Mouse (Mus musculus) heart, embryonic 14.5 days (tissue): ENCODE results near the gene Cd34. TPM values are rescaled to one million over a fixed set of nuclear protein-coding genes. Genes with fewer than 3 reads are reported as not detected.

Experiments
- ATAC-seq: fragments of 200-750 bp; cut with Nextera tagmentation; 2 replicates; pipeline ENCODE4 v1.8.0; 2017; ENCODE audit warnings: low read depth, moderate TSS enrichment; ENCODE audit not compliant: insufficient number of reproducible peaks, insufficient read depth, low FRiP score
- H3K27ac ChIP-seq, 2 experiments: fragments of 200-500 bp in 1 of 2; fragments of 300-500 bp in 1 of 2; sonication (generic) in 1 of 2; replicated peaks in 1 of 2; 2 replicates each; pipeline ENCODE4 v1.5.1; 2012 to 2014; ENCODE audit warnings: low read depth in 2 of 2, low read length in 2 of 2, control low read depth in 1 of 2, mild to moderate bottlenecking in 1 of 2, mixed read lengths in 1 of 2; ENCODE audit not compliant: control insufficient read depth in 1 of 2, insufficient read depth in 1 of 2
- H3K27me3 ChIP-seq: fragments of 300-500 bp; sonication (generic); 2 replicates; pipeline ENCODE4 v1.6.1; 2014; ENCODE audit warnings: mild to moderate bottlenecking, low read length, control low read depth; ENCODE audit not compliant: control insufficient read depth, insufficient read depth
- H3K36me3 ChIP-seq: fragments of 300-500 bp; sonication (generic); 2 replicates; pipeline ENCODE4 v1.6.1; 2014; ENCODE audit warnings: mild to moderate bottlenecking, control low read depth, low read length, mixed read lengths; ENCODE audit not compliant: control insufficient read depth, insufficient read depth
- H3K4me1 ChIP-seq, 2 experiments: fragments of 200-500 bp in 1 of 2; fragments of 300-500 bp in 1 of 2; sonication (generic) in 1 of 2; 2 replicates each; pipeline ENCODE4 v1.6.1; 2012 to 2014; ENCODE audit warnings: low read length in 2 of 2, control low read depth in 1 of 2, mixed read lengths in 1 of 2; ENCODE audit not compliant: control insufficient read depth in 2 of 2, insufficient read depth in 2 of 2
- H3K4me2 ChIP-seq: fragments of 300-500 bp; sonication (generic); 2 replicates; pipeline ENCODE4 v1.6.1; 2014; ENCODE audit warnings: mild to moderate bottlenecking, low read length
- H3K4me3 ChIP-seq, 2 experiments: fragments of 200-500 bp in 1 of 2; fragments of 300-500 bp in 1 of 2; sonication (generic) in 1 of 2; 2 replicates each; pipeline ENCODE4 v1.5.1; 2012 to 2014; ENCODE audit warnings: low read length in 2 of 2, mild to moderate bottlenecking in 2 of 2, control low read depth in 1 of 2, low read depth in 1 of 2, moderate library complexity in 1 of 2; ENCODE audit not compliant: control insufficient read depth in 1 of 2, insufficient read depth in 1 of 2
- H3K9ac ChIP-seq: fragments of 300-500 bp; sonication (generic); 2 replicates; pipeline ENCODE4 v1.6.1; 2014; ENCODE audit warnings: mild to moderate bottlenecking, low read length
- H3K9me3 ChIP-seq: fragments of 300-500 bp; sonication (generic); 2 replicates; pipeline ENCODE4 v1.6.1; 2016; ENCODE audit warnings: low read length, control low read depth; ENCODE audit not compliant: control insufficient read depth
- WGBS: fragments of 180-500 bp; shearing (Covaris S2); extraction: QIAGEN DNeasy Blood & Tissue Kit; methylation state at CpG from one replicate; pipeline ENCODE4 v1.1.7; 2014; 5-methylcytosine and 5-hydroxymethylcytosine counted together
- polyA plus RNA-seq: library from polyadenylated mRNA; unstranded; fragments of >200 nt; fragmentation: Nextera tagmentation; extraction: Ambion mirVana; gene quantifications from 2 replicates; pipeline ENCODE4 v1.2.1, GENCODE M21; 2014

The Cd34 gene
- polyA plus RNA-seq, 1 experiment from 2014 or later: 103 TPM

- no peaks in the 10 kb centered on the region for H3K4me1 ChIP-seq
- H3K36me3 ChIP-seq: peaks cover 14% of the 10 kb centered on the region; the same call in 1 of the 2 replicates
- ATAC-seq: no peak; the same call in 1 of the 2 replicates
- H3K9me3 ChIP-seq: no peaks in the 10 kb centered on the region
- no peaks in the 10 kb centered on the region for H3K27me3 ChIP-seq
- no peak overlapping the region for H3K4me2 ChIP-seq
- H3K27ac ChIP-seq: no peak overlapping the region
- H3K4me3 ChIP-seq: no peak overlapping the region
- no peak overlapping the region for H3K9ac ChIP-seq
Observed at GRCm38 (mm10) chr1:194962712-194963111, 24.1 kb downstream of the Cd34 start.

GRCm38 (mm10) chr1:194971980-194972379 is 33.4 kb downstream of the Cd34 start:
- H3K27ac ChIP-seq: no peak overlapping the region
- no peak overlapping the region for H3K9ac ChIP-seq
- no peak overlapping the region for H3K4me3 ChIP-seq
- no peaks in the 10 kb centered on the region for H3K9me3 ChIP-seq
- no peaks in the 10 kb centered on the region for H3K36me3 ChIP-seq
- no peak for ATAC-seq
- WGBS: 78% methylated on average over 4 of the region's 4 CpGs
- no peak overlapping the region for H3K4me2 ChIP-seq
- no peaks in the 10 kb centered on the region for H3K27me3 ChIP-seq
- peaks cover 0 to 2% of the 10 kb centered on the region in 2 experiments; a peak in 2 of 4 replicates for H3K4me1 ChIP-seq

GRCm38 (mm10) chr1:194976164-194976516 is 37.5 kb downstream of the Cd34 start:
- peak overlapping the region; percentile 98 for H3K4me2 ChIP-seq
- peak overlapping the region; percentile 87 for H3K9ac ChIP-seq
- H3K36me3 ChIP-seq: no peaks in the 10 kb centered on the region
- H3K27ac ChIP-seq: peak overlapping the region; percentile 61 to 70
- peak; percentile 84 for ATAC-seq
- no peaks in the 10 kb centered on the region for H3K9me3 ChIP-seq
- peak overlapping the region; percentile 81 to 89 for H3K4me3 ChIP-seq
- H3K4me1 ChIP-seq: peaks cover 0 to 11% of the 10 kb centered on the region in 2 experiments; a peak in 3 of 4 replicates
- WGBS: under 1% methylated on average over 42 of the region's 42 CpGs
- no peaks in the 10 kb centered on the region for H3K27me3 ChIP-seq

- Histone ChIP-seq H3K4me3 (peak overlapping the region; percentile 81 to 89), H3K4me2 (peak overlapping the region; percentile 98), H3K9me3 (no peaks in the 10 kb centered on the region), H3K36me3 (no peaks in the 10 kb centered on the region), H3K4me1 (peaks cover 0 to 11% of the 10 kb centered on the region in 2 experiments; a peak in 3 of 4 replicates), H3K27me3 (no peaks in the 10 kb centered on the region), H3K9ac (peak overlapping the region; percentile 87), H3K27ac (peak overlapping the region; percentile 61 to 70)
- under 1% methylated on average over 44 of the region's 44 CpGs for WGBS
- peak; percentile 86 for ATAC-seq
Observed at GRCm38 (mm10) chr1:194976517-194977370, 38.1 kb downstream of the Cd34 start.

- no peak for ATAC-seq
- 13% methylated on average over 1 of the region's 1 CpGs for WGBS
- peak overlapping the region; percentile 98 for H3K4me2 ChIP-seq
- H3K36me3 ChIP-seq: no peaks in the 10 kb centered on the region
- H3K4me3 ChIP-seq: peak overlapping the region; percentile 81 to 89; a peak in 3 of 4 replicates
- H3K27me3 ChIP-seq: no peaks in the 10 kb centered on the region
- peak overlapping the region; percentile 87 for H3K9ac ChIP-seq
- no peak overlapping the region for H3K27ac ChIP-seq
- H3K9me3 ChIP-seq: no peaks in the 10 kb centered on the region
- H3K4me1 ChIP-seq: peaks cover 0 to 11% of the 10 kb centered on the region in 2 experiments; a peak in 3 of 4 replicates
Observed at GRCm38 (mm10) chr1:194977371-194977761, 38.7 kb downstream of the Cd34 start.

- no peak for ATAC-seq
- Histone ChIP-seq H3K36me3 (no peaks in the 10 kb centered on the region), H3K9ac (no peak overlapping the region), H3K4me2 (no peak overlapping the region), H3K4me3 (no peak overlapping the region), H3K27me3 (no peaks in the 10 kb centered on the region), H3K4me1 (peaks cover 0 to 11% of the 10 kb centered on the region in 2 experiments; a peak in 3 of 4 replicates), H3K27ac (no peak overlapping the region), H3K9me3 (no peaks in the 10 kb centered on the region)
- WGBS: 51% methylated on average over 4 of the region's 5 CpGs
Observed at GRCm38 (mm10) chr1:194977946-194978720, 39.5 kb downstream of the Cd34 start.

GRCm38 (mm10) chr1:194980826-194981435 is 42.3 kb downstream of the Cd34 start:
- no peaks in the 10 kb centered on the region for H3K9me3 ChIP-seq
- no peak overlapping the region for H3K4me3 ChIP-seq
- 33% methylated on average over 1 of the region's 1 CpGs for WGBS
- H3K4me1 ChIP-seq: peaks cover 0 to 11% of the 10 kb centered on the region in 2 experiments; a peak in 3 of 4 replicates
- H3K27ac ChIP-seq: no peak overlapping the region
- H3K36me3 ChIP-seq: no peaks in the 10 kb centered on the region
- no peak overlapping the region for H3K9ac ChIP-seq
- H3K27me3 ChIP-seq: no peaks in the 10 kb centered on the region
- H3K4me2 ChIP-seq: no peak overlapping the region
- ATAC-seq: no peak
